Mouse (Mus musculus) heart, embryonic 13.5 days (tissue): ENCODE results near the gene Vcl. TPM values are rescaled to one million over a fixed set of nuclear protein-coding genes. Genes with fewer than 3 reads are reported as not detected.

Experiments
- ATAC-seq: fragments of 200-750 bp; cut with Nextera tagmentation; 2 replicates; pipeline ENCODE4 v1.8.0; 2017; ENCODE audit warnings: moderate TSS enrichment; ENCODE audit not compliant: insufficient number of reproducible peaks, low FRiP score, low TSS enrichment; ENCODE audit errors: extremely low read depth
- H3K27ac ChIP-seq: fragments of 300-500 bp; sonication (generic); replicated peaks from 2 replicates; pipeline ENCODE4 v1.5.1; 2015; ENCODE audit warnings: moderate library complexity, mild to moderate bottlenecking, inconsistent platforms
- H3K27me3 ChIP-seq: fragments of 300-500 bp; sonication (generic); replicated peaks from 2 replicates; pipeline ENCODE4 v1.6.1; 2015; ENCODE audit warnings: mild to moderate bottlenecking, inconsistent platforms
- H3K36me3 ChIP-seq: fragments of 300-500 bp; sonication (generic); 2 replicates; pipeline ENCODE4 v1.6.1; 2015; ENCODE audit warnings: mild to moderate bottlenecking, inconsistent platforms
- H3K4me1 ChIP-seq: fragments of 300-500 bp; sonication (generic); 2 replicates; pipeline ENCODE4 v1.6.1; 2015; ENCODE audit warnings: inconsistent platforms
- H3K4me2 ChIP-seq: fragments of 300-500 bp; sonication (generic); 2 replicates; pipeline ENCODE4 v1.6.1; 2015; ENCODE audit warnings: inconsistent platforms, mild to moderate bottlenecking, moderate library complexity
- H3K4me3 ChIP-seq: fragments of 300-500 bp; sonication (generic); 2 replicates; pipeline ENCODE4 v1.5.1; 2015; ENCODE audit warnings: moderate library complexity, mild to moderate bottlenecking, inconsistent platforms
- H3K9ac ChIP-seq: fragments of 300-500 bp; sonication (generic); 2 replicates; pipeline ENCODE4 v1.6.1; 2015; ENCODE audit warnings: inconsistent platforms, mild to moderate bottlenecking, moderate library complexity
- H3K9me3 ChIP-seq: fragments of 300-500 bp; sonication (generic); 2 replicates; pipeline ENCODE4 v1.6.1; 2016; ENCODE audit warnings: inconsistent platforms
- WGBS: fragments of 180-500 bp; shearing (Covaris S2); methylation state at CpG from one replicate; pipeline ENCODE4 v1.1.7; 2015; ENCODE audit warnings: mixed read lengths; 5-methylcytosine and 5-hydroxymethylcytosine counted together
- polyA plus RNA-seq: library from polyadenylated mRNA; unstranded; fragments of >200 nt; fragmentation: Nextera tagmentation; extraction: Ambion mirVana; gene quantifications from 2 replicates; pipeline ENCODE4 v1.2.1, GENCODE M21; 2015

Vcl gene
- polyA plus RNA-seq, 1 experiment from 2014 or later = 69.8 TPM

- Histone ChIP-seq H3K9ac (no peak overlapping the region), H3K4me3 (no peak overlapping the region), H3K9me3 (no peaks in the 10 kb centered on the region), H3K4me1 (peaks cover 6% of the 10 kb centered on the region), H3K27me3 (no peaks in the 10 kb centered on the region), H3K4me2 (no peak overlapping the region), H3K36me3 (peaks cover 95% of the 10 kb centered on the region), H3K27ac (no peak overlapping the region)
- ATAC-seq = no peak
- 88% methylated on average over 8 of the region's 8 CpGs for WGBS
Measured at GRCm38 (mm10) chr14:21020435-21020834, 91.2 kb downstream of the Vcl start.

DNA sequence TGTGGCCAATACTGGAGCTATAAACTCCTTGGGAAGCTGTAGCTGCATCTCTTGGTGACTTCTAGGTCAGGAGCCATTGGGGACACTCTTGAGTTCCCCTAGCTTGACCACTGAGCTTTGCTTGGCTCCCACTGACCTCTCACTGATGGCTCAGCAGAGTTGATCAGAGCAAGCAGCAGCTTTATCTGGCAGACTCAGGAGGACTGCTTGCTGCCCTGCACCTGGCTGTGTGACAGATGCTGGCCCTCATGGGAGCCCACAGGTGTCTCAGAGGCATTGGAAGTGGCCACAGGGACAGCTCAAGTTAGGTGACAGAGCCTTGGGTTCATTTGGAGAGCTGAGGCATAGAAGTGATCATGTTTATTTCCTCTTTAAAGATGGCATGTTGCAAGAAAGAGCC, 98.3 kb downstream of the Vcl start:
- peaks cover 20% of the 10 kb centered on the region for H3K4me1 ChIP-seq
- H3K4me3 ChIP-seq = no peak overlapping the region
- H3K27ac ChIP-seq = no peak overlapping the region
- no peaks in the 10 kb centered on the region for H3K27me3 ChIP-seq
- no peak for ATAC-seq
- H3K9me3 ChIP-seq = no peaks in the 10 kb centered on the region
- H3K36me3 ChIP-seq = peaks cover 99% of the 10 kb centered on the region
- no peak overlapping the region for H3K4me2 ChIP-seq
- H3K9ac ChIP-seq = no peak overlapping the region

DNA sequence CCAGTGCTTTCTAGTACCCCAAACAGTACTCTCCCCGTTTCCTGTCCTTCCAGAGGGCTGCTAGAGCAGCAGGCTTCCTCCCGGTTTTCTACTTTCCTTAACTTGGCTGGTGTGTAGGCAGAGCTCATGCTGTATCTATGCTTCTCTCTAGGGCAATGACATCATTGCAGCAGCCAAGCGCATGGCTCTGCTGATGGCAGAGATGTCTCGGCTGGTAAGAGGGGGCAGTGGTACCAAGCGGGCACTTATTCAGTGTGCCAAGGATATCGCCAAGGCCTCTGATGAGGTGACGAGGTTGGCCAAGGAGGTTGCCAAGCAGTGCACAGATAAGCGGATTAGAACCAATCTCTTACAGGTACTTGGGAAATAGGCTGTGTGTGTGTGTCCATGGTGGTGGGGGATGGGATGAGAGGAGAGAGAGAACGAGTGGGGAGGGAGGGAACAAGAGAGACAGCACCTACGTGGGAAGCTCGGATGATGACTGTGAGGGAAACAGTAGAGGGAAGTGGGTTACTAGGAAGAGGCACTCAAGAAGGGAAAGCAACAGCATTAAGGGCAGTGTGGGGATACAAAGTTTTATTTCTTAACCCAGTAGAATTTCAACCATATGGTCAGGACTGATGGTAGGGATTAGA, 99.9 kb downstream of the Vcl start:
- Histone ChIP-seq H3K27ac (0 out of 2 replicates have a peak overlapping the region, but pooled peaks have one; percentile 20), H3K27me3 (no peaks in the 10 kb centered on the region), H3K4me1 (peaks cover 20% of the 10 kb centered on the region), H3K36me3 (peaks cover 99% of the 10 kb centered on the region), H3K4me3 (no peak overlapping the region), H3K9me3 (no peaks in the 10 kb centered on the region), H3K9ac (no peak overlapping the region), H3K4me2 (no peak overlapping the region)
- no peak for ATAC-seq
- WGBS = 75% methylated on average over 11 of the region's 11 CpGs

DNA sequence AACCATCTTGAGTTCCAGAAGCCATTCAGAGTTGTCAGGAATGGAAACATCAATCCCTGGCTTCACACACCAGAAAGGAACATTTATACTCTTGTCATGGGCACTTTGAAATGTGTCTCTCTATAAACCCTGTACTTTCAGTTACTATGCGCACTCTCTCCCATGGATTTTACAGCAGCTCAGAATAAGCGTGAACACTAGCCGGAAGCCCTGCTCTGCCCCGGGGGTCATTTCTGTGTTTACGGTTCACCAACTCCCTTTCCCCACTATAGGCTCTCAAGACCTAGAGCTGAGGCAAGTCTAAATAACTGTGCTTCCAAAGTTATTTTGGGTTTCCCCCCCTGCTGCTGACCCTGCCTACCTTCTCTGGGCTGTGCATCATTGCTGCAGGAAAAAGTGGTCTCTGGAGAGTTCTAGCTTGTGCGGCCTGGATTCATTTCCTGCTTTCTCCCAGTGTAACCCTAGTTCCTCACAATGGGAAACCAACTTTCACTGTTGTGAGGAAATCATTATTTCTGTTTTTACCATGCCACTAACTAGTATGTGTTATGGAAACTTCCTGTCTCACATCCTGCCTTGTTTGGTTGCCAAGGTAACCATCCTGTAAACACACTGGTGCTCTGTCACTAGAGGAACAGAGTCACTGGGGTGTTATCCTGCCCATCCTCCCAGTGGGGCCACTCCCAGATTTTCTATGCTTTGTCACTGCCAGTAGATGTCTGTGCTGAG, 102.7 kb downstream of the Vcl start:
- Histone ChIP-seq H3K36me3 (peaks cover 93% of the 10 kb centered on the region), H3K9ac (no peak overlapping the region), H3K27ac (peak overlapping the region; percentile 80), H3K4me3 (no peak overlapping the region), H3K27me3 (no peaks in the 10 kb centered on the region), H3K9me3 (no peaks in the 10 kb centered on the region), H3K4me1 (peaks cover 20% of the 10 kb centered on the region), H3K4me2 (no peak overlapping the region)
- no peak for ATAC-seq
- WGBS = 78% methylated on average over 6 of the region's 6 CpGs

DNA sequence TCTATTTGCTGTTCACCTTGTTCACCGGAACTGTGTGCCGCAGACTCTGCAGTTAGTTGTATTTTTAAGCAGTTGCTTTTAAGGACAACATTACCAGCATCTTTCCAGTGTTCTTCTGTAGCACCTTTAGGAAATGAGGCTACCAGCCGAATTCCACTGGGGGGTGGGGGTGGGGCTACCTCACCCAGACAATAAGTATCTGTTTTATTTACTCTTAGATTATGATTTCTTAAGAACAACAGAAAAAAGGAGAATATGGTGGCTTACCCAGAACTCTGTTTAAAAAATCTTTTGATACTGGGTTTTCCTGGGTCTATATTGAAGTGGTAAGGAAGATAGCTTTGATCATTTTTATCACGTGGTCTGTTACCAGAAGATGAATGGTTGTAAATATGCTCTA, 105.1 kb downstream of the Vcl start:
- WGBS = 87% methylated on average over 4 of the region's 4 CpGs
- no peak for ATAC-seq
- peaks cover 92% of the 10 kb centered on the region for H3K36me3 ChIP-seq
- H3K9ac ChIP-seq = no peak overlapping the region
- no peak overlapping the region for H3K27ac ChIP-seq
- H3K9me3 ChIP-seq = no peaks in the 10 kb centered on the region
- peaks cover 13% of the 10 kb centered on the region for H3K4me1 ChIP-seq
- no peaks in the 10 kb centered on the region for H3K27me3 ChIP-seq
- H3K4me3 ChIP-seq = no peak overlapping the region
- no peak overlapping the region for H3K4me2 ChIP-seq

- Histone ChIP-seq H3K4me1 (peaks cover 18% of the 10 kb centered on the region), H3K4me2 (no peak overlapping the region), H3K27ac (no peak overlapping the region), H3K4me3 (no peak overlapping the region), H3K9me3 (no peaks in the 10 kb centered on the region), H3K9ac (no peak overlapping the region), H3K36me3 (peaks cover 92% of the 10 kb centered on the region), H3K27me3 (no peaks in the 10 kb centered on the region)
- ATAC-seq = no peak
- WGBS = 84% methylated on average over 3 of the region's 3 CpGs
Measured at GRCm38 (mm10) chr14:21034791-21035190, 105.6 kb downstream of the Vcl start.

DNA sequence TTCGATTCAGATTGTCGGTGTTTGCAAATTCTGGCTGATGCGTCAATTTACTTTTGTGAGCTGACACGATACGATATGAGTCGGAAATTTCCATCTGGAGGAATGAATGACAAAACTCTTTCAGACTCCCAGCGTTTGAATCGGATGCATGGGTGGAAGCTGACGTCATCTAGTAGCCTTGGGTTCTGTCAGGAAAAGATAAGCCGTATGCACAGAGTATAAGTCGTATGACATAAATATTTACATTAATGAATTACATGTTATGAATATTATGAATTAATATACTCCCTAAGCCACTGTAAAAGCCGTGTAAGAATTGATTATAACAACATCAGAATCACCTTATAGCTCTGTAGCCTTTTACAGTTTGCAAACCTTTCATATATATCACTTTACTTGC, 109.9 kb downstream of the Vcl start:
- Histone ChIP-seq H3K9me3 (no peaks in the 10 kb centered on the region), H3K4me2 (no peak overlapping the region), H3K4me1 (peaks cover 8% of the 10 kb centered on the region), H3K4me3 (no peak overlapping the region), H3K27me3 (no peaks in the 10 kb centered on the region), H3K27ac (peak overlapping the region; percentile 21; the same call in 1 of the 2 replicates), H3K9ac (no peak overlapping the region), H3K36me3 (peaks cover 77% of the 10 kb centered on the region)
- no peak for ATAC-seq
- 63% methylated on average over 12 of the region's 12 CpGs for WGBS

- Histone ChIP-seq H3K9me3 (no peaks in the 10 kb centered on the region), H3K9ac (no peak overlapping the region), H3K4me1 (peaks cover 8% of the 10 kb centered on the region), H3K4me3 (no peak overlapping the region), H3K4me2 (no peak overlapping the region), H3K27ac (peak overlapping the region; percentile 21; the same call in 1 of the 2 replicates), H3K36me3 (peaks cover 74% of the 10 kb centered on the region), H3K27me3 (no peaks in the 10 kb centered on the region)
- 42% methylated on average over 4 of the region's 4 CpGs for WGBS
- no peak for ATAC-seq
Measured at GRCm38 (mm10) chr14:21039623-21040022, 110.4 kb downstream of the Vcl start.

DNA sequence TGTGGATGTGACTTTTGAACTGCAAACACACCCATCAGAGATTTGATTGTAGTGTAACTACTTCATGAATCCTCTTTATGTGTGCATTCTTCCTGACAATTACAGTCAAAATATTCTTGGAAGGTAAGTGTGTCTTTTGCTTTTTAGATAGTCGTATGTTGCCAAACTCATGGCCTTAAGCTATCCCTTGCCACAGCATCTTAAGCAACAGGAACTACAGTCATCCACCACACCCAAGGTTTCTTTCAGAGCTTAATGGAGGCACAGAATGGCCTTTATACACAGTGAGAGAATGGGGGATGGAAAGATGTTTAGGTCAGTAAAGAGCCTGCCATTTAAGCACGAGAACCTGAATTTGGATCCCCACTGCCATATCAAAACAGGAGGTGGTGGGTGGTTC, 118.6 kb downstream of the Vcl start:
- no peak overlapping the region for H3K27ac ChIP-seq

GRCm38 (mm10) chr14:21048879-21049278, 119.7 kb downstream of the Vcl start:
- Histone ChIP-seq H3K4me3 (no peak overlapping the region), H3K9ac (no peak overlapping the region), H3K27ac (no peak overlapping the region), H3K4me1 (peaks cover 36% of the 10 kb centered on the region), H3K36me3 (peaks cover 10% of the 10 kb centered on the region), H3K9me3 (peaks cover 5% of the 10 kb centered on the region; the same call in 1 of the 2 replicates), H3K27me3 (no peaks in the 10 kb centered on the region), H3K4me2 (no peak overlapping the region)
- ATAC-seq = no peak

More for the DNA sequence above, 118.6 kb downstream of the Vcl start:
- no peak overlapping the region for H3K4me2 ChIP-seq
- H3K36me3 ChIP-seq = peaks cover 16% of the 10 kb centered on the region
- H3K9ac ChIP-seq = no peak overlapping the region
- WGBS = 85% methylated on average over 2 of the region's 2 CpGs
- peaks cover 29% of the 10 kb centered on the region for H3K4me1 ChIP-seq
- H3K4me3 ChIP-seq = no peak overlapping the region
- H3K27me3 ChIP-seq = no peaks in the 10 kb centered on the region
- ATAC-seq = no peak
- peaks cover 5% of the 10 kb centered on the region; the same call in 1 of the 2 replicates for H3K9me3 ChIP-seq

DNA sequence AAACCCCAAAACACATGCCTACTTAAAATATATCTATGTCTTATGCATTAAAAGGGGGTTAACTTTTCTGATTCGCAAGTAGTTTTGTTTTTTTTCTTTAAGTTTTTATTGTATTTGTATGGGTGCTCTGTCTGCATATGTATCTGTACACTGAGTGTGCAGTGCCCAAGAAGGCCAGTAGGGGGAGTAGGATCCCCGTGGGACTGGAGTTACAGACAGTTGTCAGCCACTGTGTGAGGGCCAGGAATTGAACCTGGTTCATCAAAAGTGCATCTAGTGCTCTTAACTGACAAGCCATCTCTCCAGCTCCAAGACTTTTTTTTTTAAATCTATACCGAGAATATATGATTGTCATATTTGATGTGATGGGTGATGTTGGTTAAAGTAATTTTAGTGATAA, 121.5 kb downstream of the Vcl start:
- Histone ChIP-seq H3K9ac (no peak overlapping the region), H3K27me3 (no peaks in the 10 kb centered on the region), H3K4me3 (peak overlapping the region; percentile 96), H3K4me2 (peak overlapping the region; percentile 89), H3K9me3 (peaks cover 5% of the 10 kb centered on the region; the same call in 1 of the 2 replicates), H3K36me3 (peaks cover 11% of the 10 kb centered on the region), H3K27ac (no peak overlapping the region), H3K4me1 (peaks cover 40% of the 10 kb centered on the region)
- 66% methylated on average over 3 of the region's 3 CpGs for WGBS
- ATAC-seq = no peak
